Mouse (Mus musculus): ENCODE data around the gene Olfr1030. TPM values are rescaled to one million over a fixed set of nuclear protein-coding genes. Genes with fewer than 3 reads are reported as not detected.
"Not testable (repeated sequence)": the region's sequence is repeated elsewhere in the genome, so short reads cannot be mapped to it uniquely, and the experiment has no call there.

Gene Olfr1030
- polyA plus RNA-seq (2016; fragmentation: Nextera tagmentation; extraction: Ambion mirVana): not detected in 2 replicates

GRCm38 (mm10) chr2:85978976-85979375 lies at the start of gene Olfr1030:
Gene Olfr1030 (plus strand): TSS chr2:85979276.
- Histone ChIP-seq H3K4me3 (no peak within 1 kb of the TSS), H3K9me3 (no peaks in the 10 kb centered on the region), H3K27me3 (replicated peaks) (no peaks in the 10 kb centered on the region), H3K27ac (no peak within 1 kb of the TSS), H3K4me2 (replicated peaks) (no peak within 1 kb of the TSS), H3K9ac (no peak within 1 kb of the TSS), H3K4me1 (no peaks in the 10 kb centered on the region), H3K36me3 (no peaks in the 10 kb centered on the region)
- WGBS: 71% methylated on average over 1 of the region's 1 CpGs
- ATAC-seq (ENCODE audit: low FRiP score, low read depth): no peak

- WGBS: 84% methylated on average over 1 of the region's 1 CpGs
- ATAC-seq (ENCODE audit: low FRiP score, low read depth): no peak
Observed at GRCm38 (mm10) chr2:85950137-85950536, 28.9 kb upstream of the Olfr1030 start, which contains the start of gene Olfr1028. Gene Olfr1028 (plus strand): TSS chr2:85950437.

GRCm38 (mm10) chr2:85973595-85973994 lies 5.5 kb upstream of the Olfr1030 start, which contains the start of gene Olfr1029:
Gene Olfr1029 (plus strand): TSS chr2:85973895.
- H3K27me3 ChIP-seq (replicated peaks): no peaks in the 10 kb centered on the region
- H3K36me3 ChIP-seq: no peaks in the 10 kb centered on the region
- H3K4me2 ChIP-seq (replicated peaks): no peak within 1 kb of the TSS
- no peaks in the 10 kb centered on the region for H3K4me1 ChIP-seq
- ATAC-seq (ENCODE audit: low FRiP score, low read depth): no peak
- WGBS: 88% methylated on average over 2 of the region's 2 CpGs
- H3K9ac ChIP-seq: no peak within 1 kb of the TSS
- H3K4me3 ChIP-seq: no peak within 1 kb of the TSS
- no peak within 1 kb of the TSS for H3K27ac ChIP-seq
- no peaks in the 10 kb centered on the region for H3K9me3 ChIP-seq

More at GRCm38 (mm10) chr2:85950137-85950536, 28.9 kb upstream of the Olfr1030 start, which contains the start of gene Olfr1028:
- no peaks in the 10 kb centered on the region for H3K4me1 ChIP-seq
- H3K9me3 ChIP-seq: no peaks in the 10 kb centered on the region
- H3K4me2 ChIP-seq (replicated peaks): no peak within 1 kb of the TSS
- H3K27ac ChIP-seq: no peak within 1 kb of the TSS
- H3K36me3 ChIP-seq: no peaks in the 10 kb centered on the region
- no peak within 1 kb of the TSS for H3K4me3 ChIP-seq
- H3K27me3 ChIP-seq (replicated peaks): no peaks in the 10 kb centered on the region
- H3K9ac ChIP-seq: no peak within 1 kb of the TSS

- no peak for ATAC-seq (ENCODE audit: low FRiP score, low read depth)
- H3K9me3 ChIP-seq: no peaks in the 10 kb centered on the region
- H3K27ac ChIP-seq: no peak within 1 kb of the TSS
- H3K4me3 ChIP-seq: no peak within 1 kb of the TSS
- no peak within 1 kb of the TSS for H3K4me2 ChIP-seq (replicated peaks)
- H3K9ac ChIP-seq: no peak within 1 kb of the TSS
- no peaks in the 10 kb centered on the region for H3K36me3 ChIP-seq
- H3K27me3 ChIP-seq (replicated peaks): no peaks in the 10 kb centered on the region
- 66% methylated on average over 3 of the region's 3 CpGs for WGBS
- no peaks in the 10 kb centered on the region for H3K4me1 ChIP-seq
Observed at GRCm38 (mm10) chr2:85990004-85990403, 10.9 kb downstream of the Olfr1030 start, which contains the start of gene Olfr1031. Gene Olfr1031 (plus strand): TSS chr2:85990304.

GRCm38 (mm10) chr2:86005240-86005639 lies 26.2 kb downstream of the Olfr1030 start, which contains the start of gene Olfr1032:
Gene Olfr1032 (plus strand): TSS chr2:86005540.
- Histone ChIP-seq H3K27me3 (replicated peaks) (no peaks in the 10 kb centered on the region), H3K9me3 (no peaks in the 10 kb centered on the region), H3K36me3 (no peaks in the 10 kb centered on the region), H3K4me3 (no peak within 1 kb of the TSS), H3K4me1 (no peaks in the 10 kb centered on the region), H3K4me2 (replicated peaks) (no peak within 1 kb of the TSS), H3K27ac (no peak within 1 kb of the TSS), H3K9ac (no peak within 1 kb of the TSS)
- 89% methylated on average over 7 of the region's 7 CpGs for WGBS
- no peak for ATAC-seq (ENCODE audit: low FRiP score, low read depth)

- H3K4me1 ChIP-seq; H3K9ac ChIP-seq; H3K9me3 ChIP-seq; ATAC-seq (ENCODE audit: low FRiP score, low read depth); H3K36me3 ChIP-seq; H3K27me3 ChIP-seq (replicated peaks); H3K27ac ChIP-seq: not testable (repeated sequence)
- WGBS: 11% methylated on average over 11 of the region's 11 CpGs
- H3K4me2 ChIP-seq (replicated peaks): peak within 1 kb of the TSS; percentile 49
- peak within 1 kb of the TSS; percentile 20 for H3K4me3 ChIP-seq
Observed at GRCm38 (mm10) chr2:86020406-86020805, 41.3 kb downstream of the Olfr1030 start, which contains the start of gene Olfr1033. Gene Olfr1033 (plus strand): TSS chr2:86020633.

- not testable (repeated sequence) for H3K9me3 ChIP-seq; H3K9ac ChIP-seq; H3K4me3 ChIP-seq; H3K27me3 ChIP-seq (replicated peaks); ATAC-seq (ENCODE audit: low FRiP score, low read depth); H3K4me2 ChIP-seq (replicated peaks); H3K4me1 ChIP-seq; H3K36me3 ChIP-seq; H3K27ac ChIP-seq
- 79% methylated on average over 6 of the region's 9 CpGs for WGBS
Observed at GRCm38 (mm10) chr2:86021518-86021917, 42.4 kb downstream of the Olfr1030 start.

Other genes starting within 250 kb of the Olfr1030 start
- not detected in 2 replicates for gene Olfr1012, start 216.5 kb upstream of the Olfr1030 start, polyA plus RNA-seq (2016; fragmentation: Nextera tagmentation; extraction: Ambion mirVana)
- not detected in 2 replicates for gene Olfr1013, start 212.2 kb upstream of the Olfr1030 start, polyA plus RNA-seq (2016; fragmentation: Nextera tagmentation; extraction: Ambion mirVana)
- gene Olfr1014, start 206.6 kb upstream of the Olfr1030 start, polyA plus RNA-seq (2016; fragmentation: Nextera tagmentation; extraction: Ambion mirVana): not detected in 2 replicates
- not detected in 2 replicates for gene Olfr1015, start 197.3 kb upstream of the Olfr1030 start, polyA plus RNA-seq (2016; fragmentation: Nextera tagmentation; extraction: Ambion mirVana)
- gene Olfr1016, start 176.7 kb upstream of the Olfr1030 start, polyA plus RNA-seq (2016; fragmentation: Nextera tagmentation; extraction: Ambion mirVana): not detected in 2 replicates
- not detected in 2 replicates for gene Olfr1018, start 160.8 kb upstream of the Olfr1030 start, polyA plus RNA-seq (2016; fragmentation: Nextera tagmentation; extraction: Ambion mirVana)
- not detected in 2 replicates for gene Olfr1019, start 133.8 kb upstream of the Olfr1030 start, polyA plus RNA-seq (2016; fragmentation: Nextera tagmentation; extraction: Ambion mirVana)
- gene Olfr1020, start 132.2 kb upstream of the Olfr1030 start, polyA plus RNA-seq (2016; fragmentation: Nextera tagmentation; extraction: Ambion mirVana): not detected in 2 replicates
- gene Olfr1022, start 110.7 kb upstream of the Olfr1030 start, polyA plus RNA-seq (2016; fragmentation: Nextera tagmentation; extraction: Ambion mirVana): not detected in 2 replicates
- gene Olfr1023, start 93.6 kb upstream of the Olfr1030 start, polyA plus RNA-seq (2016; fragmentation: Nextera tagmentation; extraction: Ambion mirVana): not detected in 2 replicates
- not detected in 2 replicates for gene Olfr1024, start 74.2 kb upstream of the Olfr1030 start, polyA plus RNA-seq (2016; fragmentation: Nextera tagmentation; extraction: Ambion mirVana)
- gene Olfr1025-ps1, start 64.1 kb upstream of the Olfr1030 start, polyA plus RNA-seq (2016; fragmentation: Nextera tagmentation; extraction: Ambion mirVana): not detected in 2 replicates
- not detected in 2 replicates for gene Olfr1026, start 57.7 kb upstream of the Olfr1030 start, polyA plus RNA-seq (2016; fragmentation: Nextera tagmentation; extraction: Ambion mirVana)
- not detected in 2 replicates for gene Olfr1028, start 28.8 kb upstream of the Olfr1030 start, polyA plus RNA-seq (2016; fragmentation: Nextera tagmentation; extraction: Ambion mirVana)
- gene Olfr1029, start 5.4 kb upstream of the Olfr1030 start, polyA plus RNA-seq (2016; fragmentation: Nextera tagmentation; extraction: Ambion mirVana): not detected in 2 replicates
- gene Olfr1031, start 11.0 kb downstream of the Olfr1030 start, polyA plus RNA-seq (2016; fragmentation: Nextera tagmentation; extraction: Ambion mirVana): not detected in 2 replicates
- gene Olfr1032, start 26.3 kb downstream of the Olfr1030 start, polyA plus RNA-seq (2016; fragmentation: Nextera tagmentation; extraction: Ambion mirVana): not detected in 2 replicates
- gene Olfr1033, start 41.4 kb downstream of the Olfr1030 start, polyA plus RNA-seq (2016; fragmentation: Nextera tagmentation; extraction: Ambion mirVana): not detected in 2 replicates
- gene Olfr1034, start 66.6 kb downstream of the Olfr1030 start, polyA plus RNA-seq (2016; fragmentation: Nextera tagmentation; extraction: Ambion mirVana): not detected in 2 replicates
- gene Olfr1036, start 94.7 kb downstream of the Olfr1030 start, polyA plus RNA-seq (2016; fragmentation: Nextera tagmentation; extraction: Ambion mirVana): not detected in 2 replicates
- not detected in 2 replicates for gene Olfr1037, start 108.1 kb downstream of the Olfr1030 start, polyA plus RNA-seq (2016; fragmentation: Nextera tagmentation; extraction: Ambion mirVana)
- not detected in 2 replicates for gene Olfr1039, start 156.7 kb downstream of the Olfr1030 start, polyA plus RNA-seq (2016; fragmentation: Nextera tagmentation; extraction: Ambion mirVana)
- not detected in 2 replicates for gene Olfr1040, start 167.5 kb downstream of the Olfr1030 start, polyA plus RNA-seq (2016; fragmentation: Nextera tagmentation; extraction: Ambion mirVana)
- gene Olfr1042, start 182.6 kb downstream of the Olfr1030 start, polyA plus RNA-seq (2016; fragmentation: Nextera tagmentation; extraction: Ambion mirVana): not detected in 2 replicates
- not detected in 2 replicates for gene Olfr1043, start 188.2 kb downstream of the Olfr1030 start, polyA plus RNA-seq (2016; fragmentation: Nextera tagmentation; extraction: Ambion mirVana)
- not detected in 2 replicates for gene Olfr1044, start 198.5 kb downstream of the Olfr1030 start, polyA plus RNA-seq (2016; fragmentation: Nextera tagmentation; extraction: Ambion mirVana)
- gene Olfr52, start 206.4 kb downstream of the Olfr1030 start, polyA plus RNA-seq (2016; fragmentation: Nextera tagmentation; extraction: Ambion mirVana): not detected in 2 replicates
- gene Olfr1045, start 223.7 kb downstream of the Olfr1030 start, polyA plus RNA-seq (2016; fragmentation: Nextera tagmentation; extraction: Ambion mirVana): not detected in 2 replicates
- gene Olfr1046, start 240.0 kb downstream of the Olfr1030 start, polyA plus RNA-seq (2016; fragmentation: Nextera tagmentation; extraction: Ambion mirVana): not detected in 2 replicates